8 mouse cellular contexts compared by ENCODE assay signal in genomic region chr17:65906895-65907401, GRCm38 (mm10). TPM values are rescaled to one million over a fixed set of nuclear protein-coding genes. Genes with fewer than 3 reads are reported as not detected.
DNase-seq lines count a peak whose midpoint lies in the region; ATAC-seq and TF ChIP-seq lines count a peak whose summit lies in the region.

No protein-coding gene starts in this region.

- H3K27ac ChIP-seq in forebrain, embryonic 14.5 days (ENCODE audit: low read depth, low read length): no peak overlapping the region
- no peak overlapping the region for H3K27ac ChIP-seq in forebrain, embryonic 16.5 days (ENCODE audit: low read length)
- peak overlapping the region; percentile 31 for H3K27ac ChIP-seq in brown adipose tissue, adult 24 weeks (replicated peaks; ENCODE audit: low read depth, low read length)
- H3K27ac ChIP-seq in kidney, postnatal 0 days: peak overlapping the region; percentile 51

- DNase-seq in forebrain, embryonic 14.5 days (ENCODE audit: low spot score): no peak
- DNase-seq in kidney, postnatal 0 days (ENCODE audit: low spot score): peak; percentile 58
- DNase-seq in cerebellum, postnatal 10 days: no peak
- no peak for DNase-seq in frontal cortex, postnatal 14 days (ENCODE audit: low spot score in 2 of 2)
- no peak for DNase-seq in cerebellum, adult 11 months

- no peak for TF ChIP-seq CTCF in kidney, postnatal 0 days (IDR thresholded peaks at IDR 0.05; ENCODE audit: low read depth)

- H3K9ac ChIP-seq in forebrain, embryonic 14.5 days (ENCODE audit: low read length): no peak overlapping the region
- H3K9ac ChIP-seq in forebrain, embryonic 16.5 days (replicated peaks; ENCODE audit: low read depth, low read length): no peak overlapping the region
- H3K9ac ChIP-seq in kidney, postnatal 0 days (ENCODE audit: low read depth, low read length): no peak overlapping the region

- WGBS in forebrain, embryonic 14.5 days: 70% methylated on average over 11 of the region's 11 CpGs
- WGBS in forebrain, embryonic 16.5 days: 68% methylated on average over 11 of the region's 11 CpGs
- WGBS in kidney, postnatal 0 days: 44% methylated on average over 11 of the region's 11 CpGs

- no peak overlapping the region for H3K4me2 ChIP-seq in forebrain, embryonic 14.5 days (ENCODE audit: low read length)
- H3K4me2 ChIP-seq in forebrain, embryonic 16.5 days (ENCODE audit: low read length): no peak overlapping the region
- H3K4me2 ChIP-seq in kidney, postnatal 0 days (ENCODE audit: low read length): peak overlapping the region; percentile 43; the same call in 1 of the 2 replicates

- H3K36me3 ChIP-seq in forebrain, embryonic 14.5 days (ENCODE audit: control insufficient read depth, insufficient read depth, low read length): no peaks in the 10 kb centered on the region
- no peaks in the 10 kb centered on the region for H3K36me3 ChIP-seq in forebrain, embryonic 16.5 days (ENCODE audit: control insufficient read depth, insufficient read depth)
- H3K36me3 ChIP-seq in kidney, postnatal 0 days (ENCODE audit: insufficient read depth, low read length): no peaks in the 10 kb centered on the region

- H3K9me3 ChIP-seq in forebrain, embryonic 14.5 days (replicated peaks; ENCODE audit: control insufficient read depth, low read length): peaks cover 3% of the 10 kb centered on the region; the same call in 1 of the 2 replicates
- H3K9me3 ChIP-seq in forebrain, embryonic 16.5 days (ENCODE audit: control insufficient read depth, low read length): no peaks in the 10 kb centered on the region
- H3K9me3 ChIP-seq in kidney, postnatal 0 days (replicated peaks; ENCODE audit: low read length): no peaks in the 10 kb centered on the region

- H3K27me3 ChIP-seq in forebrain, embryonic 14.5 days (replicated peaks; ENCODE audit: control insufficient read depth, insufficient read depth, low read length): no peaks in the 10 kb centered on the region
- H3K27me3 ChIP-seq in forebrain, embryonic 16.5 days (replicated peaks; ENCODE audit: control insufficient read depth, insufficient read depth, low read length): no peaks in the 10 kb centered on the region
- H3K27me3 ChIP-seq in kidney, postnatal 0 days (ENCODE audit: insufficient read depth, low read length): no peaks in the 10 kb centered on the region

- no peaks in the 10 kb centered on the region for H3K4me1 ChIP-seq in forebrain, embryonic 14.5 days (ENCODE audit: control insufficient read depth, insufficient read depth, low read length)
- H3K4me1 ChIP-seq in forebrain, embryonic 16.5 days (replicated peaks; ENCODE audit: control insufficient read depth, insufficient read depth, low read length): no peaks in the 10 kb centered on the region
- H3K4me1 ChIP-seq in brown adipose tissue, adult 24 weeks (ENCODE audit: control insufficient read depth, insufficient read depth, insufficient read length, low read length): no peaks in the 10 kb centered on the region
- H3K4me1 ChIP-seq in kidney, postnatal 0 days (replicated peaks; ENCODE audit: insufficient read depth, low read length): peaks cover 10% of the 10 kb centered on the region; the same call in 1 of the 2 replicates

- peak; percentile 15; the same call in 1 of the 2 replicates for ATAC-seq in forebrain, embryonic 14.5 days
- ATAC-seq in forebrain, embryonic 16.5 days: no peak
- peak; percentile 67; the same call in 1 of the 2 replicates for ATAC-seq in kidney, postnatal 0 days (replicated peaks; ENCODE audit: low FRiP score, low read depth)
- ATAC-seq in megakaryocyte progenitor cell, adult 5-6 weeks (replicated peaks; ENCODE audit: poor library complexity): peak; percentile 95

- no peak overlapping the region for H3K4me3 ChIP-seq in forebrain, embryonic 14.5 days (ENCODE audit: low read depth, low read length)
- no peak overlapping the region for H3K4me3 ChIP-seq in forebrain, embryonic 16.5 days (replicated peaks; ENCODE audit: low read length)
- peak overlapping the region; percentile 6; the same call in 1 of the 2 replicates for H3K4me3 ChIP-seq in brown adipose tissue, adult 24 weeks (ENCODE audit: insufficient read depth, low read depth, low read length)
- no peak overlapping the region for H3K4me3 ChIP-seq in kidney, postnatal 0 days (replicated peaks; ENCODE audit: low read depth, low read length)

RNA-seq across cellular contexts. Expression of gene Ralbp1, which starts 21.4 kb away (rescaled TPM):
- polyA plus RNA-seq in forebrain, embryonic 14.5 days (2014; fragmentation: Nextera tagmentation; extraction: Ambion mirVana): 42.9 and 50.2 TPM in 2 replicates
- 48.8 and 55.6 TPM in 2 replicates for polyA plus RNA-seq in forebrain, embryonic 16.5 days (2015; fragmentation: Nextera tagmentation; extraction: Ambion mirVana)
- 21.4 and 21.8 TPM in 2 replicates for polyA plus RNA-seq in brown adipose tissue, adult 24 weeks (2012; ENCODE audit: insufficient read depth, insufficient read length, missing spikeins)
- 72.1 and 74.2 TPM in 2 replicates for polyA plus RNA-seq in kidney, postnatal 0 days (2015; fragmentation: Nextera tagmentation; extraction: Ambion mirVana)
- 33.8 and 35.2 TPM in 2 replicates for total RNA-seq in megakaryocyte progenitor cell, adult 5-6 weeks (2015)
- total RNA-seq in megakaryocyte progenitor cell, adult 5-6 weeks (2017): 92.5 and 96.5 TPM in 2 replicates

RNA-seq across cellular contexts. Expression of gene Twsg1, which starts 44.1 kb away (rescaled TPM):
- polyA plus RNA-seq in forebrain, embryonic 14.5 days (2014; fragmentation: Nextera tagmentation; extraction: Ambion mirVana): 81.4 and 83.1 TPM in 2 replicates
- 71.1 and 82.7 TPM in 2 replicates for polyA plus RNA-seq in forebrain, embryonic 16.5 days (2015; fragmentation: Nextera tagmentation; extraction: Ambion mirVana)
- polyA plus RNA-seq in brown adipose tissue, adult 24 weeks (2012; ENCODE audit: insufficient read depth, insufficient read length, missing spikeins): 21.0 and 29.1 TPM in 2 replicates
- 112 and 123 TPM in 2 replicates for polyA plus RNA-seq in kidney, postnatal 0 days (2015; fragmentation: Nextera tagmentation; extraction: Ambion mirVana)
- 12.0 and 13.2 TPM in 2 replicates for total RNA-seq in megakaryocyte progenitor cell, adult 5-6 weeks (2015)
- 10.1 and 11.3 TPM in 2 replicates for total RNA-seq in megakaryocyte progenitor cell, adult 5-6 weeks (2017)

Comparison
In these comparisons a context has a peak if more than half of its experiments do, and no peak if none do; other contexts are left out.
1. H3K27ac ChIP-seq: peak in brown adipose tissue, adult 24 weeks (single experiment) and kidney, postnatal 0 days (single experiment); none in forebrain, embryonic 14.5 days (single experiment) and forebrain, embryonic 16.5 days (single experiment).